Mouse (Mus musculus): Measurements from ENCODE around the gene Gm17657. TPM values are rescaled to one million over a fixed set of nuclear protein-coding genes. Genes with fewer than 3 reads are reported as not detected.

Gm17657 gene
- polyA plus RNA-seq, 1 experiment from 2014 or later, result not detected

DNA sequence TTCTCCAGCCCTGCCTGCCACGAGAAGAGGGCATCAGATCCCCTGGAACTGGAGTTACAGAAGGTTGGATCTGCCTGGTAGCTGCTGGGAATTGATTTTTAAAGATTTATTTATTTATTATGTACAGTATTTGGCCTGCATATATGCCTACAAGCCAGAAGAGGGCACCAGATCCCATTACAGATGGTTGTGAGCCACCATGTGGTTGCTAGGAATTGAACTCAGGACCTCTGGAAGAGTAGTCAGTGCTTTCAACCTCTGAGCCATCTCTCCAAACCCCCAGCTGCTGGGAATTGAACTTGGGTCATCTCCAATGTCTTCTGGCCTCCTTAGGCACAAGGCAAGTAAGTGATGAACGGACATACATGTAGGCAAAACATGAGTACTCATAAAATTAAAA is 5.4 kb downstream of the Gm17657 start:
- Histone ChIP-seq H3K9me3 (replicated peaks; ENCODE audit: control insufficient read depth, low read length) (no peaks in the 10 kb centered on the region), H3K36me3 (replicated peaks; ENCODE audit: control insufficient read depth, insufficient read depth, low read depth, low read length) (no peaks in the 10 kb centered on the region), H3K4me1 (ENCODE audit: control insufficient read depth, insufficient read depth, low read length) (no peaks in the 10 kb centered on the region), H3K4me2 (ENCODE audit: low read depth, low read length) (no peak overlapping the region), H3K4me3 (ENCODE audit: low read depth, low read length) (no peak overlapping the region), H3K9ac (replicated peaks; ENCODE audit: low read length) (no peak overlapping the region), H3K27ac (replicated peaks; ENCODE audit: low read depth, low read length) (no peak overlapping the region), H3K27me3 (ENCODE audit: control insufficient read depth, insufficient read depth, low read length) (no peaks in the 10 kb centered on the region)
- no peak for ATAC-seq (replicated peaks; ENCODE audit: insufficient number of reproducible peaks, low FRiP score, low TSS enrichment, low read depth)
- 79% methylated on average over 2 of the region's 2 CpGs for WGBS
- no peak for DNase-seq (ENCODE audit: low spot score)

DNA sequence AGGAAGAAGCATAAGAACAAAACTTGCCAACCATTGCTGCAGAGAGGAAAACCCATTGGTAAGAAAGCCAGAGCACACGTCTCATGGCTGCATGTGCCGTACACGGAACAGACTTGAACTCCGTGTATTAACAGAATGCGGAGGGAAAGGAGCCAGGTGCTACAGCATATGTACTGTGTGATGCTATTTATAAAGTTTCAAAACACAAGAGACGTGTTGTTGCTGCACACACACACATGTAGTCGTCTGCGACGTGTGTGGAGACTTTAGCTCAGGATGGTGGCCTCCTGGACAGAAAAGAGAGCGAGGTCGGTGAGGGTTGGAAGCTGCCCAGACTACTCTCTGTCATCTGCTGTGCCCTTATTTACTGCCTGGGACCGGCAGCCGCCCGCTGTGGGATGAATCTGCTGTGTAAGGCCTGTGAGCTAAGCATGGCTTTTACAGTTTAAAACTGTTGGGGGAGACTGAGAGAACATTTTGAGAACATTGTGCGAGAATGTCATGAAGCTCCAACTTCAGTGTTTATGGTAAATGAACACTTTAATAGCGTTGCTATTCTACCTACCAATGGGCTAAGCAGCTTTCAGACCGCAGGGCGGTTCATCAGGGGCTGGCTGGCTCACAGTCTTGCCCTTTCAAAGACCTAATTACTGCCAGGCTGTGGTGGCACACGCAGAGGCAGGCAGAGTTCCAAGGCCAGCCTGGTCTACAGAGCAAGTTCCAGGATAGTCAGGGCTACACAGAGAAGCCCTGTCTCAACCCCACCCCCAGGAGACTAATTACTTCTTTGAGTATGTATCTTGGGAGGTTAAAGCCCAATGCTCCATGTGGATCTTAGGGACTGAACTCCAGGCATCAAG is 6.4 kb downstream of the Gm17657 start:
- Histone ChIP-seq H3K27ac (replicated peaks; ENCODE audit: low read depth, low read length) (no peak overlapping the region), H3K36me3 (replicated peaks; ENCODE audit: control insufficient read depth, insufficient read depth, low read depth, low read length) (no peaks in the 10 kb centered on the region), H3K9ac (replicated peaks; ENCODE audit: low read length) (no peak overlapping the region), H3K4me3 (ENCODE audit: low read depth, low read length) (no peak overlapping the region), H3K4me2 (ENCODE audit: low read depth, low read length) (no peak overlapping the region), H3K27me3 (ENCODE audit: control insufficient read depth, insufficient read depth, low read length) (no peaks in the 10 kb centered on the region), H3K4me1 (ENCODE audit: control insufficient read depth, insufficient read depth, low read length) (no peaks in the 10 kb centered on the region), H3K9me3 (replicated peaks; ENCODE audit: control insufficient read depth, low read length) (no peaks in the 10 kb centered on the region)
- ATAC-seq (replicated peaks; ENCODE audit: insufficient number of reproducible peaks, low FRiP score, low TSS enrichment, low read depth) (no peak), DNase-seq (ENCODE audit: low spot score) (no peak)
- WGBS, result 86% methylated on average over 19 of the region's 19 CpGs

DNA sequence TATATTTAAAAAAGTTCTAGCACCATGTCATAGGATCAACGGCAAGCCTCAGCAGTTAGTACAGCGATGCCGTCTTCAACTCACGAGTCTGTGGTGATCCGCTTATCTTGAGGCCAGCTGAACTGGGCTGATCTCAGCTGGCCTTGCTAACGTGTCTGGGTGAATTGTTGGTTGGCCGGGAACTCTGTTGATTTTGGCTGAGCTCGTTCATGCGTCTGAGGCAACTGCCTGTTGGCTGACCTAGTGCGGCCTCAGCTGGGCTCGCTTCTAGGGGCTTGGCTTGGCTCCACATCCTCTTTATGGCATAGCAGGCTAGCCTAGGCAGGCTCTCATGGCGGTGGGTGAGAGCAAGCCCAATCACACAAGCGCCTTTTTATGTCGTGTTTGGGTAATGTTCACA is 8.0 kb downstream of the Gm17657 start:
- Histone ChIP-seq H3K4me3 (ENCODE audit: low read depth, low read length) (no peak overlapping the region), H3K36me3 (replicated peaks; ENCODE audit: control insufficient read depth, insufficient read depth, low read depth, low read length) (no peaks in the 10 kb centered on the region), H3K4me1 (ENCODE audit: control insufficient read depth, insufficient read depth, low read length) (no peaks in the 10 kb centered on the region), H3K4me2 (ENCODE audit: low read depth, low read length) (no peak overlapping the region), H3K27me3 (ENCODE audit: control insufficient read depth, insufficient read depth, low read length) (no peaks in the 10 kb centered on the region), H3K9ac (replicated peaks; ENCODE audit: low read length) (no peak overlapping the region), H3K9me3 (replicated peaks; ENCODE audit: control insufficient read depth, low read length) (no peaks in the 10 kb centered on the region), H3K27ac (replicated peaks; ENCODE audit: low read depth, low read length) (no peak overlapping the region)
- ATAC-seq (replicated peaks; ENCODE audit: insufficient number of reproducible peaks, low FRiP score, low TSS enrichment, low read depth), result no peak
- WGBS, result 82% methylated on average over 14 of the region's 14 CpGs
- no peak for DNase-seq (ENCODE audit: low spot score)

DNA sequence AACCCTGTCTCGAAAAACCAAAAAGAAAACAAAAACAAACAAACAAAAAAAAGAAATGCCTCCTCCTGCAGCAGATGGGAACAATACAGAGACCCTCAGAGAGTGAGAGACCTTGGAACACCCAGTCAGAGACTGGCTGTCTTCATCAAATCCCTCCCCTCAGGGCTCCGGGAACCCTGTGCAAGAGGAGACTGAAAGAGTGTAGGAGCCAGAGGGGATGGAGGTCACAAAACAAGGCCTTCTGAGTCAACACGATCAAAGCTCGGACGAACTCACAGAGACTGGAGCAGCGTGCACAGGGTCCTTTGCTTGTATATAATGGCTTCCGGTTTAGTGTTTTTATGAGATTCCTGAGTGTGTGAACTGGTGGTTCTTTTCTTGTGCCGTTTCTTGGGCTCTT is 9.0 kb downstream of the Gm17657 start:
- no peak overlapping the region for H3K4me3 ChIP-seq (ENCODE audit: low read depth, low read length)
- H3K9me3 ChIP-seq (replicated peaks; ENCODE audit: control insufficient read depth, low read length), result no peaks in the 10 kb centered on the region
- DNase-seq (ENCODE audit: low spot score), result no peak
- H3K27me3 ChIP-seq (ENCODE audit: control insufficient read depth, insufficient read depth, low read length), result no peaks in the 10 kb centered on the region
- no peak overlapping the region for H3K27ac ChIP-seq (replicated peaks; ENCODE audit: low read depth, low read length)
- H3K36me3 ChIP-seq (replicated peaks; ENCODE audit: control insufficient read depth, insufficient read depth, low read depth, low read length), result no peaks in the 10 kb centered on the region
- 78% methylated on average over 8 of the region's 8 CpGs for WGBS
- no peak for ATAC-seq (replicated peaks; ENCODE audit: insufficient number of reproducible peaks, low FRiP score, low TSS enrichment, low read depth)
- H3K4me1 ChIP-seq (ENCODE audit: control insufficient read depth, insufficient read depth, low read length), result no peaks in the 10 kb centered on the region
- no peak overlapping the region for H3K4me2 ChIP-seq (ENCODE audit: low read depth, low read length)
- no peak overlapping the region for H3K9ac ChIP-seq (replicated peaks; ENCODE audit: low read length)

DNA sequence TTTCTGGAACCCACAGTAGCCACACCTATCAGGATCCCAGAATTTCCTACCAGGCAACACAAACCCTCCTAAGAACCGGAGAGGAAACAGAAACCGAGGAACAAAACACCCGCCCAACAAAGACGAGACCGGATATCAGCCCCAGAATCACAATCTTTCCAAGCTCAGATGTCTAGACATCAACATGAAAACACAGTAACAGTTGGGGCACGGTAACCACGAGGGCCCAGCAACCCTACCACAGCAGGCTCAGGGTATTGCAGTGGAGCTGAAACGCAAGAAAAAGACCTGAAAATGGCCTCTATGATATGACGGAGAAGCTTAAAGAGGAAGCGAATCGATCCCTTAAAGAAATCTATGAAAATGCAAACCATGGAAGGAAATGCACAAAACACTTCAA is 15.6 kb downstream of the Gm17657 start:
- Histone ChIP-seq H3K4me3 (ENCODE audit: low read depth, low read length) (no peak overlapping the region), H3K9ac (replicated peaks; ENCODE audit: low read length) (no peak overlapping the region), H3K27me3 (ENCODE audit: control insufficient read depth, insufficient read depth, low read length) (no peaks in the 10 kb centered on the region), H3K27ac (replicated peaks; ENCODE audit: low read depth, low read length) (no peak overlapping the region), H3K4me1 (ENCODE audit: control insufficient read depth, insufficient read depth, low read length) (no peaks in the 10 kb centered on the region), H3K4me2 (ENCODE audit: low read depth, low read length) (no peak overlapping the region), H3K36me3 (replicated peaks; ENCODE audit: control insufficient read depth, insufficient read depth, low read depth, low read length) (no peaks in the 10 kb centered on the region), H3K9me3 (replicated peaks; ENCODE audit: control insufficient read depth, low read length) (no peaks in the 10 kb centered on the region)
- ATAC-seq (replicated peaks; ENCODE audit: insufficient number of reproducible peaks, low FRiP score, low TSS enrichment, low read depth) (no peak), DNase-seq (ENCODE audit: low spot score) (no peak)
- WGBS, result 89% methylated on average over 11 of the region's 11 CpGs

DNA sequence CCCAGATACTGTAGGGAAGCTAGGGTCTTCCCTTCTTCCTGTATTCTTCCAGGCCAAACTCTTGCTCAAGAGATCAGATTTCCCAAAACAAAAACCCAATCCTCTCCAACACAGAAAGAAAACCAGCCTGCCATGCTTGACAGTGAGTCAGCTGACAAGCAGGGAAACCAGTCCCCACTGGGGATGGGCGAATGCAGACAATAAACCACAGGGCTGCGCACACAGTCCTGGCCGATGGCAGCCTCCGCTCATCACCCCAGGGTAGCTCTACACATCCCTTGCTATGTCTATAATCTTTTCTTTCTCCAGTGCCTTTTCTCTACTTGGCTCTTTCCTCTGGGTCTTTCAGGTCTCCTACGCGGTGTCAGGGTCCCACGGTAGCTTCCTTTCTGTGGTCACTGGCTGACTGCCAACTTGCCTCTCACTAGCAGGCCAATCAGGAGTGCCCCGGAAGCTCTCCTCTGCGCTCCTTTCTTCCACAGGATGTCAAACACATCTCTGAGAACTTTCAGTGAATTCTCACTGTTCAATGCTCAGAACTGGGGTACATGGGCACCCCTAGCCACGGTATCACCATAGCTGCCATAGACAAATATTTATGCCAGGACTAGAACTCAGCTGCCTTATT is 17.6 kb downstream of the Gm17657 start:
- Histone ChIP-seq H3K4me3 (ENCODE audit: low read depth, low read length) (no peak overlapping the region), H3K4me2 (ENCODE audit: low read depth, low read length) (no peak overlapping the region), H3K9me3 (replicated peaks; ENCODE audit: control insufficient read depth, low read length) (no peaks in the 10 kb centered on the region), H3K27ac (replicated peaks; ENCODE audit: low read depth, low read length) (no peak overlapping the region), H3K36me3 (replicated peaks; ENCODE audit: control insufficient read depth, insufficient read depth, low read depth, low read length) (no peaks in the 10 kb centered on the region), H3K9ac (replicated peaks; ENCODE audit: low read length) (no peak overlapping the region), H3K4me1 (ENCODE audit: control insufficient read depth, insufficient read depth, low read length) (no peaks in the 10 kb centered on the region), H3K27me3 (ENCODE audit: control insufficient read depth, insufficient read depth, low read length) (no peaks in the 10 kb centered on the region)
- DNase-seq (ENCODE audit: low spot score) (no peak), ATAC-seq (replicated peaks; ENCODE audit: insufficient number of reproducible peaks, low FRiP score, low TSS enrichment, low read depth) (no peak)
- 78% methylated on average over 10 of the region's 10 CpGs for WGBS

DNA sequence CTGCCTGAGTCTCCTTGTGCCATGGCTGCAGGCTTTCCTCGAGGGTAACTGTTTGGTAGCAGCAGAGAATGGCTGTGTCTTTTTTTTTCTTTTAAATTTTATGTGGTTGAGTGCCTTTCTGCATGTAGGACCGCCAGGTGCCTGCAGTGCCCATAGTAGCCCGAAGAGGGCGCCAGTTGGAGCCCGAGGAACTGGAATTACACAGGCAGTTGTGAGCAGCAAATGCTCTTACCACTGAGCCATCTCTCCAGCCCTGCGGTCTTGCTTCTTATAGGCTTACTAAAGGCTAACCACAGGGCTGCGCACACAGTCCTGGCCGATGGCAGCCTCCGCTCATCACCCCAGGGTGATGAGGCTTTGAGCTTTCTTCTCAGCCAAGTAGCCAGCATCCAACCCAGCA is 18.2 kb downstream of the Gm17657 start:
- WGBS, result 74% methylated on average over 9 of the region's 9 CpGs
- no peak for ATAC-seq (replicated peaks; ENCODE audit: insufficient number of reproducible peaks, low FRiP score, low TSS enrichment, low read depth)
- Histone ChIP-seq H3K9me3 (replicated peaks; ENCODE audit: control insufficient read depth, low read length) (no peaks in the 10 kb centered on the region), H3K36me3 (replicated peaks; ENCODE audit: control insufficient read depth, insufficient read depth, low read depth, low read length) (no peaks in the 10 kb centered on the region), H3K27me3 (ENCODE audit: control insufficient read depth, insufficient read depth, low read length) (no peaks in the 10 kb centered on the region), H3K4me3 (ENCODE audit: low read depth, low read length) (no peak overlapping the region), H3K27ac (replicated peaks; ENCODE audit: low read depth, low read length) (no peak overlapping the region), H3K4me1 (ENCODE audit: control insufficient read depth, insufficient read depth, low read length) (no peaks in the 10 kb centered on the region), H3K4me2 (ENCODE audit: low read depth, low read length) (no peak overlapping the region), H3K9ac (replicated peaks; ENCODE audit: low read length) (no peak overlapping the region)
- DNase-seq (ENCODE audit: low spot score), result no peak

DNA sequence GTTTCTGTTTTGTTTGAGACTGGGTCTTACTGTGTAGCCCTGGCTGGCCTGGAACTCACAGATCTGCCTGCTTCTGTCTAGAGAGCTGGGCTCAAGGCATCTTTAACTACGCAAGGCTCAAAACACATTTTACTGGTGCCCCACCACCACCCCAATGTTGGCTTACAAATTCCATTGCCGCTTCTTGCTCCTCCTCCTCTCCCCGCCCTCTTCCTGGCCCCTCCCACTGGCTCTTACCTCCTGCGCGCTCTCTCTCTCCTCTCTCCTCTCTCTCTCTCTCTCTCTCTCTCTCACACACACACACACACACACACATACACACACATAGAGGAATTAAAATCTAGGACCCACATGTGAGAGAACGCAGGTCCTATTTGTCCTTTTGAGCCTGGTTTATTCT is 18.9 kb downstream of the Gm17657 start:
- H3K27ac ChIP-seq (replicated peaks; ENCODE audit: low read depth, low read length), result no peak overlapping the region
- H3K36me3 ChIP-seq (replicated peaks; ENCODE audit: control insufficient read depth, insufficient read depth, low read depth, low read length), result no peaks in the 10 kb centered on the region
- H3K27me3 ChIP-seq (ENCODE audit: control insufficient read depth, insufficient read depth, low read length), result no peaks in the 10 kb centered on the region
- DNase-seq (ENCODE audit: low spot score) (no peak), ATAC-seq (replicated peaks; ENCODE audit: insufficient number of reproducible peaks, low FRiP score, low TSS enrichment, low read depth) (no peak)
- no peaks in the 10 kb centered on the region for H3K4me1 ChIP-seq (ENCODE audit: control insufficient read depth, insufficient read depth, low read length)
- no peak overlapping the region for H3K4me3 ChIP-seq (ENCODE audit: low read depth, low read length)
- 77% methylated on average over 6 of the region's 6 CpGs for WGBS
- H3K9me3 ChIP-seq (replicated peaks; ENCODE audit: control insufficient read depth, low read length), result no peaks in the 10 kb centered on the region
- no peak overlapping the region for H3K9ac ChIP-seq (replicated peaks; ENCODE audit: low read length)
- no peak overlapping the region for H3K4me2 ChIP-seq (ENCODE audit: low read depth, low read length)
